Mouse (Mus musculus) MN1 (cell line): ENCODE data around the gene Kcnh1.

ENCODE experiments used
- DNase-seq: peaks from one replicate; pipeline ENCODE4 v3.0.0-alpha.2; 2016; ENCODE audit warnings: low spot score

The Kcnh1 gene

DNA sequence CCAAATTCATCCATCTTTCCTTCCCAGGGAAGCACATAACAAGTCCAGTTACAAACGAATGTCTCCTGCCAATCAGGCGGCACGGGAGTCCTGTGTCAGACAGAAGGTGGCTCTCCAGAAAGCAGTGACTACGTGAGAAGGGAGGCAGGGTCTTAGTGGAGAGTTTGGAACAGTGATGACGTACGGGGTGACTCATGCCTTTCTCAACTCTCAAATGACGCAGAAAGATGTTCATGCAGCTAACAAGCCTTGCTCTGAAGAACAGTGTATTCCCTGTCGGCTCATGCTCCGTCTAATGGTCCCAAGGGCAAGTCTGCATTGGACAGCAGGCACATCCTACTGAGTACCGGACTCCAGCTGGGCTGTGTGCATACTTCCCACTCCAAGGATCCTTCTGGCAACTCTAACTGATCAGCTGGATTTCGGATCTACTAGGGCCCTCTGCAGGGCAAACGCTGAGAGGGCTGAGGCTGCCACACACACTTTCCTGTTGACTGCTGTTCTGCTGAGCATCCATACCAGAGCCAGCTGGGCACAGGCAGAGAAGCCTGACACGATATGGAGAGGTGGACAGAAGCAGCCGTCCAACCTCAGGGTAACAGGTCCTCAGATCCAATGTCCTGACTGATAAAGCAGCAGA, 335.3 kb downstream of the Kcnh1 start:
- peak; percentile 20 for DNase-seq

GRCm38 (mm10) chr1:192531490-192532146, 341.0 kb downstream of the Kcnh1 start:
- no peak for DNase-seq

GRCm38 (mm10) chr1:192532212-192532611, 341.6 kb downstream of the Kcnh1 start:
- DNase-seq, result no peak

GRCm38 (mm10) chr1:192533016-192533415, 342.4 kb downstream of the Kcnh1 start:
- DNase-seq, result no peak

- no peak for DNase-seq
These were observed 345.9 kb downstream of the Kcnh1 start for GRCm38 (mm10) chr1:192536440-192536839.

- DNase-seq, result no peak
These were observed 346.6 kb downstream of the Kcnh1 start for GRCm38 (mm10) chr1:192537169-192537568.

GRCm38 (mm10) chr1:192542093-192542492, 351.5 kb downstream of the Kcnh1 start:
- DNase-seq, result no peak

- no peak for DNase-seq
These were observed 353.1 kb downstream of the Kcnh1 start for GRCm38 (mm10) chr1:192543686-192544085.

GRCm38 (mm10) chr1:192544091-192544490, 353.5 kb downstream of the Kcnh1 start:
- DNase-seq, result no peak

DNA sequence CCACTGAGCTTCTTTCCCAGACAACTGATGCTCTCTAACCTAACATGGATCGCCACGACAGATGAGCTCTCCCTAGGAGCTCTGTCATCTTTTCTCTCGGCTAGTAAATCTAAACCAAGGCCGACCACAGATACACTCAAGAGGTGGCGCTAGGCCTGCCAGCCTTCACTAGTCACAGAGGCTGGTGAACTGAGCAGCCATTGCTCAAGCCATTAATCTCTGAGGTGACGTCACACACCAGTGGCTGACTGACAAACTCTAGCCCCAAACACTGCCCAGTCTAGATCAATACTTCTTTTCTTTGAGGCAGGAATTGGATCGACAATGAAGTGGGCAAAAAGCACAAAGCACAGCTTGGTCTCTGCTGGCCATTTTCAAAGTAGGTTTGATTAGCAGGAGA, 354.3 kb downstream of the Kcnh1 start:
- DNase-seq, result no peak

DNA sequence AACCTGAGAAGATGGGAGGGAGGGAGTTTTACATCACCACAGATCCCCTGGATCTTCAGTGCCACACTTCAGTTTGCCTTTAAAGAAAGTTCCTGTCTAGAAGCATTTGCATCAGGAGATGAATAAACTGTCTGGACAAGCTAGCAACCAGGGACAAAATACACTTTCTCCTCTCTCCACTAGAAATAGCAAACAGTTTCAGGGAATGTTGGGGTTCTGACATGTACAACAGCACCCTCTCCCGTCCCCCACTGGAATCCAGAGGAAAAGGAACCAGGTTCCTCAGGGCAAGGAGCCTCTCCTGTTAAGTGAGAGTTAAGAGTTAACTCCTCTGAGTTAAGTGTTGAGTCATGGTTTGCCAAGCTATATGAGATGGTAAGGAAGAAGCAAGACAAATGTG, 356.3 kb downstream of the Kcnh1 start:
- no peak for DNase-seq

DNA sequence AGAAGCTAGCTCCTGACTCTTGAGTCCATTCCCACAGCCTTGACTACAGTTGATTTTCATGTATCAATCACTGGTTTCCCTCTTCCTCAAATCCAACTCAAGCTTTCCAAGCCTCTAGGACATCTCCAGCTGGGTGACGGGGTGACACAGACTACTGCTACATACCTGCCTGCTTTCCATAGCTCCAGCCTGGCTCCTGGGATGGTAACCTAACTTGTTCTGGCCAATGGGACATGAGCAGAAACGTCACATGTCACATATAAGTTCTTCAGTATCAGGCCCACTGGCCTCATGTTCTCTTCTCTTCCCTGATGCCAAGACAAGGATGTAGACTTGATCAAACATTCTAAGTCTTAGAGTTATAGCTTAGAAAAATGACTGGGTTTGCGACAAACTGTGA, 360.0 kb downstream of the Kcnh1 start:
- no peak for DNase-seq

- DNase-seq, result no peak
These were observed 364.9 kb downstream of the Kcnh1 start for GRCm38 (mm10) chr1:192555516-192555915.

DNA sequence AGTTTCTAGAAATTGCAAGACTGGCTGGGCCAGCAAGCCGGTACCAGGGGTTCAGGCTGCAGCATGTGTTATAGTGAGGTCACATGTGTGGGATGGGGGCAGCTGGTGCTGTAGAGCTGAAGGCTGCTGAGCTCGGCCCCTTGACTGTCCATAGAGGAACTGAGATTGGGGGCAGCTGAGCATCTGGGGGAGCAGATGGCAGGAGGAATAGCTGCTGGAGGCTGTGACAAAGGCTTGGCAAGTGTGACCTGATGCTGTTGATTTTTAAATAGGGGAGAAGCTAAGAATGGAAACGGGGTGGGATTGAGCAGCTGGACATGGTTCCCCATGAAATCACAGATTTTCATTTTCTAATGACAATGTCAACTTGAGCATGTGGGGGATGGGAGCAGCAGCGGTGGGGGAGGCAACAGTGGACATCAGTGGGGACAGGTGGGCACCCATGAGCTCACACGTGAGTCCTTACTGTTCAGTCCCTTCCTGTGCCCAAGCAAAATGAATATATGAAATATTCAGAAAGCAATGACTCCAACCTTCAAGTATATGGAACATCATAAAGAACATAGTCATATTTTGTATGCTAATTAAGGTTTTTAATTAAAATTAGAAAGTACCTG, 367.5 kb downstream of the Kcnh1 start:
- DNase-seq, result no peak

GRCm38 (mm10) chr1:192559341-192559740, 368.8 kb downstream of the Kcnh1 start:
- no peak for DNase-seq
